Mouse (Mus musculus) heart, postnatal 0 days (tissue): Measurements from ENCODE around the gene Zan. TPM values are rescaled to one million over a fixed set of nuclear protein-coding genes. Genes with fewer than 3 reads are reported as not detected.
A peak's percentile ranks its signal among the peaks of the same experiment; 100 is the strongest.

Experiments
- ATAC-seq: fragments of 200-750 bp; cut with Nextera tagmentation; 2 replicates; pipeline ENCODE4 v1.8.0; 2017; ENCODE audit warnings: low read depth, moderate number of reproducible peaks, moderate library complexity; ENCODE audit not compliant: insufficient read depth
- DNase-seq: peaks from one replicate; pipeline ENCODE4 v3.0.0-alpha.2; 2016; ENCODE audit warnings: low spot score
- H3K27ac ChIP-seq: fragments of 300-500 bp; sonication (generic); 2 replicates; pipeline ENCODE4 v1.5.1; 2014; ENCODE audit warnings: low read depth, mild to moderate bottlenecking
- H3K27me3 ChIP-seq: fragments of 300-500 bp; sonication (generic); 2 replicates; pipeline ENCODE4 v1.6.1; 2014; ENCODE audit warnings: low read length, mixed read lengths; ENCODE audit not compliant: control insufficient read depth, insufficient read depth
- H3K36me3 ChIP-seq: fragments of 300-500 bp; sonication (generic); replicated peaks from 2 replicates; pipeline ENCODE4 v1.6.1; 2014; ENCODE audit warnings: low read length, mixed read lengths; ENCODE audit not compliant: control insufficient read depth, insufficient read depth
- H3K4me1 ChIP-seq: fragments of 300-500 bp; sonication (generic); 2 replicates; pipeline ENCODE4 v1.6.1; 2014; ENCODE audit warnings: antibody characterized with exemption; ENCODE audit not compliant: control insufficient read depth, insufficient read depth
- H3K4me2 ChIP-seq: fragments of 300-500 bp; sonication (generic); 2 replicates; pipeline ENCODE4 v1.6.1; 2014; ENCODE audit warnings: low read depth, mild to moderate bottlenecking, low read length, moderate library complexity
- H3K4me3 ChIP-seq: fragments of 300-500 bp; sonication (generic); 2 replicates; pipeline ENCODE4 v1.5.1; 2014; ENCODE audit warnings: low read depth, low read length
- H3K9ac ChIP-seq: fragments of 300-500 bp; sonication (generic); replicated peaks from 2 replicates; pipeline ENCODE4 v1.6.1; 2014; ENCODE audit warnings: low read depth, low read length, mixed read lengths
- H3K9me3 ChIP-seq: fragments of 300-500 bp; sonication (generic); replicated peaks from 2 replicates; pipeline ENCODE4 v1.6.1; 2016; ENCODE audit warnings: low read length; ENCODE audit not compliant: control insufficient read depth
- CTCF ChIP-seq: IDR thresholded peaks from 2 replicates; pipeline ENCODE4 v1.5.1; 2016; ENCODE audit warnings: antibody characterized with exemption, control low read depth, low read depth
- EP300 ChIP-seq: IDR thresholded peaks from 2 replicates; pipeline ENCODE4 v1.6.1; 2016; ENCODE audit warnings: antibody characterized with exemption, low read depth
- WGBS: fragments of 180-500 bp; shearing (Covaris S2); extraction: QIAGEN DNeasy Blood & Tissue Kit; methylation state at CpG from one replicate; pipeline ENCODE4 v1.1.7; 2014; 5-methylcytosine and 5-hydroxymethylcytosine counted together
- polyA plus RNA-seq: library from polyadenylated mRNA; unstranded; fragments of >200 nt; fragmentation: Nextera tagmentation; extraction: Ambion mirVana; gene quantifications from 2 replicates; pipeline ENCODE4 v1.2.1, GENCODE M21; 2015
- total RNA-seq: library from RNA; depleted of rRNA; stranded (reverse); fragments of >200 nt; gene quantifications from 2 replicates; pipeline ENCODE4 v1.2.3, GENCODE M21; 2014; ENCODE audit warnings: low replicate concordance

The Zan gene
- total and polyA plus RNA-seq, 2 experiments from 2014 or later, result under 0.01 to 0.04 TPM

DNA sequence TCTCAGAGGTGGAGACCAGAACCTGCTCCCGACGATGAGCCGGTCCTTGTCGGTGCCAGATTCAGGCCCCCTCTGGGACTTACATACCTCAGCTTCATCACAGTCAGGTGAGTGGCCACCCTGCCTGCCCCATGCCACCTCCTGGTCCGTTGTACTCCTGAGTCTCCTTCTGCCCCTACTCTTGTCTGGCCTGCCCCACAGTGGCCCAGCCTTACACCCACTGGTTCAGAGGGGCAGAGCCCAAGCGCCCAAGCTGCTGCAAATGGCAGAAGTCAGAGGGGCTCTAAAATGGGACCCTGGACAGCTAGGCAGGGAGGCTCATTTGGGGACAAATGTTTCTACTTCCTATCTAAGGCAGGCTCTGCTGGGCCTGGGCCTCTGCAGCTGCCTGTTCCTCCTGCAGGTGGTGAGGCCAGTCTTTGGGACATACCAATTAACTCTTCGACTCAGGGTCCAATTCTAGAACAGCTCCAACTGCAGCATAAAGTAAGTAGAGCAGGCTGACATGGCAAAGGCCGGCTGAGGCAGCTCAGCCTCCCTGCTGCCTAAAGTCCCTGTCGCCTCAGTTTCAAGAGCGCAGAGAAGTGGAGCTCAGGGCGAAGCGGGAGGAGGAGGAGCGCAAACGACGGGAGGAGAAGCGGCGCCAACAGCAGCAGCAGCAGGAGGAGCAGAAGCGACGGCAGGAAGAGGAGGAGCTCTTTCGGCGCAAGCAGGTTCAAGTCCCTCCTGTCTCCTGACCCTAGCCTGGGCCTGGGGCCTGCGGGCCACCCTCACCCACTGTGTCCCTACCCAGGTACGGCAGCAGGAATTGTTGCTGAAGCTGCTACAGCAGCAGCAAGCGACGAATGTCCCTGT is 46.8 kb upstream of the Zan start:
- no peaks in the 10 kb centered on the region for H3K27me3 ChIP-seq
- no peak overlapping the region for H3K4me2 ChIP-seq
- H3K4me3 ChIP-seq, result no peak overlapping the region
- TF ChIP-seq EP300 (no peak), CTCF (no peak)
- 75% methylated on average over 25 of the region's 25 CpGs for WGBS
- H3K4me1 ChIP-seq, result no peaks in the 10 kb centered on the region
- no peaks in the 10 kb centered on the region for H3K9me3 ChIP-seq
- peaks cover 99% of the 10 kb centered on the region for H3K36me3 ChIP-seq
- DNase-seq (no peak), ATAC-seq (no peak)
- no peak overlapping the region for H3K9ac ChIP-seq
- no peak overlapping the region for H3K27ac ChIP-seq

DNA sequence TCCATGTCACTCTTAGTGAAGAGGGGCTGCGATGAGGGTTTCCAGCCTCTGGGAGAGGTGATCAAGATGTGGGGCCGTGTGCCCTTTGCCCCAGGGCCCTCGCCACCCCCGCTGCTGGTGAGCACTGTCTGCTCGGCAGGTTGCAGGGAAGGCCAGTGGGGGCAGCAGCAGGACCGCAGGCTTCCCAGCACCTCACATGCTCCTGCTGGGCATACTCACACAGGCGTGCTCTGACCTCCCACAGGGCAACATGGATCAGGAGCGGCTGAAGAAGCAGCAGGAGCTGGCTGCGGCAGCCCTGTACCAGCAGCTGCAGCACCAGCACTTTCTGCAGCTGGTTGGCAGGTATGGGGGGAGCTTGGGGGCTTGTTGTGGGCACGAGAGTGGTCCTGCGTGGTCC is 45.8 kb upstream of the Zan start:
- no peak overlapping the region for H3K4me2 ChIP-seq
- H3K9me3 ChIP-seq, result no peaks in the 10 kb centered on the region
- ATAC-seq (no peak), DNase-seq (no peak)
- no peak for TF ChIP-seq CTCF
- peaks cover 93% of the 10 kb centered on the region for H3K36me3 ChIP-seq
- no peak overlapping the region for H3K4me3 ChIP-seq
- no peak overlapping the region for H3K27ac ChIP-seq
- no peaks in the 10 kb centered on the region for H3K27me3 ChIP-seq
- H3K4me1 ChIP-seq, result no peaks in the 10 kb centered on the region
- no peak overlapping the region for H3K9ac ChIP-seq
- WGBS, result 69% methylated on average over 11 of the region's 11 CpGs

DNA sequence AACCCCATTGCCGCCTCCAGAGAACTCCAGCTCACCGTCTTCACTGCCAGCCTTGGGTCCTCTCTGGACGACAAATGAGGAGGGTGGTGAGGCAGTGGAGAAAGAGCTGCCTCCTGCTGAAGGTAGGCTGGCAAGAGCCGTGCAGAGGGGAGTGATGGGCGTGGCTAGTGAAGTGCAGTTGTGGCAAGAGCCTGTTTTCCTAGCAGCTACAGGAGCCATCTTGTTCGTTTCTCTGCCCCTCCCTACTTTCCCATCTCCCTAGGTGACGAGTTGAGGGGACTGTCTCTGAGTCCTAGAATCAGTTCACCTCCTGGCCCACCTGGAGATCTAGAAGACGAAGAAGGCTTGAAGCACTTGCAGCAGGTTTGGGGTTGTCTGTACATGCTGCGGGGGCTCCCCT is 45.0 kb upstream of the Zan start:
- H3K9me3 ChIP-seq, result no peaks in the 10 kb centered on the region
- 76% methylated on average over 9 of the region's 9 CpGs for WGBS
- no peak overlapping the region for H3K9ac ChIP-seq
- H3K36me3 ChIP-seq, result peaks cover 90% of the 10 kb centered on the region
- H3K4me1 ChIP-seq, result no peaks in the 10 kb centered on the region
- no peak overlapping the region for H3K4me3 ChIP-seq
- TF ChIP-seq EP300 (no peak), CTCF (no peak)
- H3K27ac ChIP-seq, result no peak overlapping the region
- DNase-seq (no peak), ATAC-seq (no peak)
- no peak overlapping the region for H3K4me2 ChIP-seq
- no peaks in the 10 kb centered on the region for H3K27me3 ChIP-seq

DNA sequence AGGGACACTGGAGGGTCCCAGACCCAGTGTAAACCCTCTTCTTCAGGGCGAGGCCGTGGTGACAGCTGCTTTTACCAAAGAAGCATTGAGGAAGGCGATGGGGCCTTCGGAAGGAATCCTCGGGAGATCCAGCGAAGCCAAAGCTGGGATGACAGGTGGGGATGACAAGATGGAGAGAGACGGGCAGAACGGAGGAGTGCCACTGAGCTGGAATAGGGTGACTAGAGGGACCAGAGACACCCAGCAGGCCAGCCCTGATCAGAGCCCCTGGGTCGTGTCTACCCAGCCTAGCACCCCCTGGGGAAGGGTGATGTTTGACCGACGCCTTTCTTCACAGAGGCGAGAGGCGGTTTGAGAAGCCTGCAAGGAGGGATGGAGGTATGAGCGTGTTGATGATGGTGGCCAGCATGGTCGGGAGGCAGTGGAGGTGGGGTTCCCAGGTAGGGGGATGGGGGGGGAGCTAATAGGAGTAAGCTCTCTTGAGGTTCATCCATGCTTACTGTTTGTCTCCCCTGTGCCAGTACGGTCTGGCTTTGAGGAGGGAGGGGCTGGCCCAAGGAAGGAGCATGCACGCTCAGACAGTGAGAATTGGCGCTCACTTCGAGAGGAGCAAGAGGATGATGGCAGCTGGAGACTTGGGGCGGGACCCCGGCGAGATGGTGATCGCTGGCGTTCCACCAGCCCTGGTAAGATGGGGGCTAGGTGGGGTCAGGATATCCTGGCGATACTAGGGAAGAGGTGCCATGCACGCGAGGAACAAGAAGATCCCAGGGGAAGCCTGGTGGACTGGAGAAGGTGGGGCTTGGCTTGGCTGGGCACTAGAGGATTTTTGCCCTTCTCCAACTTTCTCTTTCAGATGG is 43.1 kb upstream of the Zan start:
- H3K36me3 ChIP-seq, result peaks cover 71% of the 10 kb centered on the region
- no peaks in the 10 kb centered on the region for H3K27me3 ChIP-seq
- no peak overlapping the region for H3K27ac ChIP-seq
- H3K4me3 ChIP-seq, result no peak overlapping the region
- H3K4me2 ChIP-seq, result no peak overlapping the region
- H3K4me1 ChIP-seq, result no peaks in the 10 kb centered on the region
- WGBS, result 89% methylated on average over 27 of the region's 27 CpGs
- DNase-seq (no peak), ATAC-seq (no peak)
- H3K9me3 ChIP-seq, result no peaks in the 10 kb centered on the region
- no peak overlapping the region for H3K9ac ChIP-seq
- TF ChIP-seq CTCF (no peak), EP300 (no peak)

DNA sequence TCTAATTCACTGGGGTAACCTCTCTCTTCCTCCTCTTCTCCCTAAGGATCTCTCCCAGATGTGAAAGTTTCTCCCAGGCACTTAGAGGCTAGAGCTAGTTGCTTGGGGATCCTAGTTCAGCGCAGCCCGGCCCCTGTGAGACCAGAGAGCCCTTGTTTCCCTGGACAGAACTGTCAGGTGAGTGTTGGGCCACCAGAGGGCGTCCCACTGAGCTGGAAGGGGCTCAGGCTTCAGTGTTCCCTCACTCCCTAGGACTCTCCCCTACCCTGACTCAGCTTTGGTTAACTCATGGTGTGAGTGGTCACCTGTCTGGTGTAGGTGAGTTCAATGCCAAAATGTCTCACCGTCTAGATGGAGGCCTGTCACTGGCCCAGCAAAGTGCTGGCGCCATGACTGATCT is 41.6 kb upstream of the Zan start, which contains the start of gene Gigyf1:
Gigyf1 (plus strand) TSS at position 113 of the 400 bp plus-strand sequence.
- WGBS, result 78% methylated on average over 5 of the region's 5 CpGs
- peaks cover 5% of the 10 kb centered on the region for H3K4me1 ChIP-seq
- DNase-seq, result no peak

More for the DNA sequence above, 41.6 kb upstream of the Zan start, which contains the start of gene Gigyf1:
- Histone ChIP-seq H3K27ac (no peak within 1 kb of the TSS), H3K4me3 (no peak within 1 kb of the TSS), H3K9me3 (no peaks in the 10 kb centered on the region), H3K36me3 (peaks cover 60% of the 10 kb centered on the region), H3K4me2 (no peak within 1 kb of the TSS), H3K9ac (no peak within 1 kb of the TSS), H3K27me3 (no peaks in the 10 kb centered on the region)
- ATAC-seq, result peak; percentile 25
- TF ChIP-seq CTCF (peak; percentile 49), EP300 (no peak)
